Mouse (Mus musculus) kidney, postnatal 36 days (tissue): ENCODE measurements around the gene Myt1l.

ENCODE experiments used
- DNase-seq, 2 experiments: peaks; one replicate each; pipeline ENCODE4 v3.0.0; 2021 to 2022; ENCODE audit warnings: mixed read lengths in 2 of 2

Myt1l gene

DNA sequence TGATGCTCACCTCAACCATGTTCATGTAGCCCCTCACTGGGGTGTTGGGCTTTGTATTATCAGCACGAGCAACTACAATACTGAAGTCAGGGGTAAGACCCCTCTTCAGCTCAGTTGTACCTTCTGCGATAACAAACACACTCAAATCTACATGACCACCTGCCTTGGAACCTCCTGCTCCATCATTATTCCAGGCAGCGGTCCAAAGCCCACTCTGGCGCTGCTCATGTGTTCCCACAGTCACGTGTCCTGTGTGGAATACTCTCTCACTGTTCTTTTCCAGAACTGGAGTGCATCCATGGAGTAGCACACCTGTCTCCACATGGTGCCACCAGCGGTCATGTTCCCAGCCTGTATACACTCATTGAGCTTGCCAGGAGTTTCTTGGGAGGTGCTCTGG, 42.2 kb downstream of the Myt1l start:
- no peak for DNase-seq

DNA sequence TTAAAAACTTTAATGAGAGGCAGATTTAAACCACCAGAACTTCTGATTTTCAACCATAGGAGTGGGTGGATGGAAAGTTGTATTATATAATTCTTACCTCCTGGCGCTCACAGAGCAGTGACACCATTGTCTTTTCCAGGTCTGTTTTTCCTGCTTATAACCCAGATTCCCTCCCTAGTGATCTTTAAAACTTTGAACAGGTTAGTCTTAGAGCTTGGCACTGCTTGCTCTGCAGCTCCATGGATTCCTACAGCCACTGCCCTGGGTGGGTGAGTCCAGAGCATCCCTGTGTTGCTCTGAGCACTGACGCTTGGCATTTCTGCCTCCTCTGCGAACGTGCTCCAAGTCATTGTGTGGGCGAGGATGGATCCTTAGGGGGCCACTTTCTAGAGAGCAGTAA, 43.4 kb downstream of the Myt1l start:
- no peak for DNase-seq

DNA sequence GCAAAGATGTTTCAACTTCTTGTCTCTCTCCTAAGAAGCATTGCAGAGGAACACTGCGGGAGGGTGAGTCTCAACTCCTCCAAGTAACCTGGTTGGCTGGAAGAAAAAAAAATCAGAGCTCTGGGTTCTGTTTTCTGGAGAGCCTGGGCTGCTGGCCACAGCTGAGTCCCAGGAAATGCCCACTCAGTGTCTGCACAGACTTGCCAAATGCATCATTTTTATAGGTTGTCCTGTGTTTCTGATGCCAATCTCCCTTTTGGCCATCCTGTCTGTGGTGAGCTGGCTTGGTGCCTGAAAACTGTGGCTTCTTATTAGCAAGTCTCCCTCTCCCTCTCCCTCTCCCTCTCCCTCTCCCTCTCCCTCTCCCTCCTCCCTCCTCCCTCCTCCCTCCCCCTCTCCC, 65.6 kb downstream of the Myt1l start:
- peak in 1 of 2 experiments; percentile 3 for DNase-seq

DNA sequence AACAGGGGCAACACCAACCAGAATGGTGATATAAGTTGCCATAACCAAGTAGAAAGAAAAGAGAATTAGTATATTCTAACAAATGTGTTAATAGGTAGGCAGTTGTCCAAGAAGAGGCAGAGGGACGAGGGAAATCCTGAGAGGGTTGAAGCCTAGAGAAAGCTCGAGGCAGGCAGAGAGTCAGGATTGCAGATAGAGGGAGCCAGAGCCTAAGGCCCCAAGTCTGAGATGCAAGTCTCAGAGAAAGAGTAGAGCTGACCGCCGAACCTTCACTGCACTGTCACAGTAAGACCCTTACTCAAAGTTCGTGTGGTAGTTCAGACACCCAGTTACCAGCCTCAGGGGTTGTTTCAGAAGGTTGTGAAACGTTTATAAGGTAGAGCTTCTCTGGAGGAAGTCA, 71.7 kb downstream of the Myt1l start:
- peak in 1 of 2 experiments; percentile 4 for DNase-seq

DNA sequence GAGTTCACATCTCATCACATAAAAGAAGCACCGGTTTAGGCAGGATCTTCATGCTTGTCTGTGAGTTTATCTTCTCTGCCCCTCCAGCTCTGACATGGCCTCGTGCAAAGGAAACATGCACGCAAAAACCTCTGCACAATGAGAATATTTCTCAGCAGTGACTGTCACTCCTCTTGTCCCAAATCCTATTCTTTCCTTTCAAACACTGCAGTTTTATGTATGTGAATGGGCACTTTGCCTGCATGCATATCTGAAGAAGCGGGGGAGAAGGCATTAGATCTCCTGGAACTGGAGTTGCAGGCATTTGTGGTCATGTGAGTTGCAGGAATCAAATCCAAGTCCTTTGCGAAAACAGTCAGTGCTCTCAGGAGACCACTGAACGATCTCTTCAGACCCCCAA, 73.0 kb downstream of the Myt1l start:
- DNase-seq, result no peak

DNA sequence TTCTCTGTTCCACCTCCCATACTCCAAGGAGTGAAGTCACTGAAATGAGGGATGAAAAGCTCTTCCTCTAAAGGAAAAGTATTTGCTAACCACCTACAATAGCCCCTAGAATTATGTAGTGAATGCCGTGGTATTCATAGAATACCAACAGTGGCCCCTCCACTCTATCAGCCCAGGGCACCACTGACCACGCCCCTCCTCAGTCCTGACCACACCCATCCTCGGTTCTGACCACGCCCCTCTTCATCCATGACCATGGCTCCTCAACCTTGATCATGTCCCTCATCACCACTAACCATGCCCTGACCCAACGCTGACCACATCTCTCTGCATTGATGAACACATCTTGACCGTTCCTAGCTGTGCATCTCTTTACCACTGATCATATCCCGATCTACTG, 76.5 kb downstream of the Myt1l start:
- DNase-seq, result no peak

DNA sequence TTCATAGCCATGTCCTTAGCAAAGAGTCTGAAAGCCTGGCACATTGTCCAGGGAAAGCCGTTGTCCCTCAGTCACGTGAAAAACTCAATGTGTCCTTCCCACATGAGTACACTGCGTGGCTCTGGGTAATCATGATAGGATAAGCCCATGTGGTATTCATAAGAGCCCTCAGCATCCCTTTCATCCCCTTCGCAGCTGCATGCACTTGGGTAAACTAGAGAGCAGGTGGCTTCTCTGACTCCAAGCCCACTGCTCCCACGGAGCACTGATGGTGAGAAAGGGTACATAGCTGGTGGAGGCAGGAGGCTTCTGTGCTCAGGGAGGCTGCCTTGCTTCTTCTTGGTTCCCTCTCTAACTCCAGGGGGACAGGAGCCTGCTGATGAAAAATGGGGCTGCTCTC, 76.9 kb downstream of the Myt1l start:
- no peak for DNase-seq

DNA sequence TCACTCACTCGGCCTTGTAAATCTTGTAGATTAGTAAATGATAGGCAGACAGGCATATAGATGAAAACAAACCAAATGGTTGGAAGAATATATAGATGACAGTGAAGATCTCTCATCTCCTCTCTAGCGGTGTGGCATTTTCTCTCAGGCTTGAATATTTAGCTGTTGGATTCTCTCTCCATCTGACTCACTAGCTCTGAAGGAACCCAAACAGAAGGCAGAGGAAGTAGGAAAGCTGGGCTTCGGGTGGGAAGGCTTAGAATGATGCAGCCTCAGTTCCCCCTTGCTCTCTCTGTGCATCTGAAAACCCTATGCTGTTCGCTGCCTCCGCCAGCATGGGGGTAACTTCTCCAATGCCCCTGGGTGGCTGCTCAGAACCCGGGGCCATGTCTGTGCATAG, 78.0 kb downstream of the Myt1l start:
- DNase-seq, result no peak

DNA sequence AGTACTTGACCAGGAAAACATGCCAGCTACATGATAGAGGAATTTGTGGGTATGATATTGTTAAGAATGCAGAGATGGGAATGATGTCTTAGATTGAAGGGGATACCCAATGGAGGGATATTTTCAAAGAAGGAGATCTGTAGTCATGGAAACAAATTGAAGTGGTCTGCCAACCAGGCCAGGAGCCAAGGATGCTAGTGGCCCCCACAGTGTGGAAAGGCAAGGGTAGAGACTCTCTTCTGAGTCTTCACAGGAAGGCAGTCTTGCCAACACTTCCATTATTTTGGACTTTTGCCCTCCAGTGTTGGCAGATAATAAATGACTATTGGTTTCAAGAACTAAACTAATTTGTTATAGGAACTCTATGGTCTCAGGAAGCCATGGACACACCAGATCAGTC, 89.6 kb downstream of the Myt1l start:
- DNase-seq, result no peak

DNA sequence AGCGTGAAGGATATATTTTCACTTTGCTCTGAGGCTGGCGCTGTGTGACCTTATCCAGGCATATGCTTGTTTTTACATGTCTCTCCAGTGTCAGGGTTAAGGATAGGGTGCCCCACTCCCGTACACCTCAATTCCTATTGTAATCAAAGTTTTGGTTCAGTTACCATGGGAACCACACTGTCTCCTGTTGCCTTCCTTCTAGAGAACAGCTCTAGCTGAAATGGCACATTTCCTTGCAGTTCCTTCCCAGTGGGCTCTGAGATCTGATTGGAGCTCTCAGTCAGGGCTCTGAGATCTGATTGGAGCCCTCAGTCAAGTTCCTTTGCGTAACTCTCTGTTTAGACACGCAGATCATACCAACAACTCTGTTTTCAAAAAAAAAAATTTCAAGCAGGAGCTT, 93.3 kb downstream of the Myt1l start:
- DNase-seq, result no peak

DNA sequence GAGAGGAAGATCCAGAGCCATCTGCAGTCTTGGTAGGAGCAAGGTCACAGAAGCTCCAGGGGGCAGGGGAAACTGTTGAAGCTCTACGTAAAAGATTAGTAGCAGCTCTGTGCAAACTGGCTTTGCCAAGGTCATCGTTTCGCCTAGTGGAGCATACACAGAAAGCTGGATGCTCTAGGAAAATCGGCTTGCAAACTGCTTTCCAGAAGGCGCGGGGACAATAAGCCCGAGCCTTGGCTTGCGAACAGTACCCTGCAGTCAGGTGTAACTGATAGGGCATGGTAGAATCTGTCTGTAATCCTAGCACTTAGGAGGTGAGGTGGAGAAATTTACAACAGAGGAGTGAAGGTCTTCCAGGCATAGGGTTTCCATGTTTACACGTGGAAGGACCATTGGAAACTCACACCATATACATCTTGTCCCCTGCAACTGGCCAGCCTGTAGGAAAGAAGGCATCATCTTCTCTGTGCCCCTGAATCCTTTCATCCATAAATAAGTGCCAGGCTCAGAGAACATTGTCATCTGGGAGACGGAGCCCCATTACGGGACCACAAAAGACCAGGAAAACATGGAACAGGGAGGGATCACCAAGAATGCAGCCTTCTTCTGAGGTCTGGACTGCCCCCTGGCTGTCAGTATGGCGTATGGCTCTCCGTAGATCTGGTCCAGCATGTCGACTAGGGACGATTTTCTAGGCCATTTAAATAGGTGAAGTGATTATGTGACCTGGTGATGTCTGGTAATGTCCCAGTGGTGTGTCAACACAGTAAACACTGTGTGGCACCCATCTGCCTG, 100.0 kb downstream of the Myt1l start:
- DNase-seq, result peak in 1 of 2 experiments; percentile 30

DNA sequence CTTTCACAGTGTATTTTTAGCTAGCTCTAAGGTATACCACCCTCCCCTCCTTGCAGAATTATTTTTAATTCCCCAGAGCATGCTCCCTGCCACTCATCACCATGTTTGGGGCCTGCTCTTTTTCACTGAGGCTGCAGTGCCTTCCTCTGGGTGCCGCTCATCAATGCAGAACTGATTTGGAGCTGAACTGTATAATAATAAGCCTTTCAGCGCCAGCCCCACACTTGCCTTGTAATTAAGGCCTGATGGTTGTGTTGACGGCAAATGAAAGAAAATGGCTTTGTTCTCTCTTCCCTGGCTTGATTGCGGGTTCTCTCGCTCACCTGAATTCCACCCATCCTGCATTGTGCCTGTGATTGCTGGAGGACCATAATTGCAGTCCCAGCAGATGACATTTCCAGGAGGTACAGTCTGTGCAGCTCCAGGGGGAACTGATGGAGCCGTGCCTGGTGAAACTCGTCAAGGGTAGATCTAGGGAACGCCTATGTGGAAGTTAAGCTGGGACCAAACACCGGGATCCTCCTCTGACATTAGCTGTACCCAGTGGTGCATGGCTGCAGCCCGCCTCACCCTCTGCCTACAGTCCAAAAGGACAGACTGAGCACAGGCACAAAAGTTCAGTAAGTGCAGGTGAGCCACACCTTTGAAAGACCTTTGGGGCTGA, 101.8 kb downstream of the Myt1l start:
- DNase-seq, result peak; percentile 5 to 29

DNA sequence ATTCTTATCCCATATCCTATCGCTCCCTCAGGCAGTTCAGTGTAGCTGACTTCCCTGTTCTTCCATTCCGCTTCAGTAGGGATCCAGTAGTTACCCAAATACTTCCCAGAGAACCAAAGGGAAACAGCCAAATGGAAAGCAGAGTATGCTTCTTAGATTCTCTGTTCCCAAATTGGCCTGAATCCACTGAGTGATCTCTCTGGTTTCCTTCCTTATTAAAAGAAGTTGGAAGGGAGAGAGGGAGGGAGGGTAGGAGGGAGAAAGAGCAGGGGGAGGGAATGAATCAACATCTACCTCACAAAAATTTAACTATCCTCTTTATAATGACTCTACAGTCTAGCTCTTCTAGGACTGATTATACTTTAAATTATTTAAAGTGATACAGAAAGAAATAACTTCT, 106.3 kb downstream of the Myt1l start:
- no peak for DNase-seq

DNA sequence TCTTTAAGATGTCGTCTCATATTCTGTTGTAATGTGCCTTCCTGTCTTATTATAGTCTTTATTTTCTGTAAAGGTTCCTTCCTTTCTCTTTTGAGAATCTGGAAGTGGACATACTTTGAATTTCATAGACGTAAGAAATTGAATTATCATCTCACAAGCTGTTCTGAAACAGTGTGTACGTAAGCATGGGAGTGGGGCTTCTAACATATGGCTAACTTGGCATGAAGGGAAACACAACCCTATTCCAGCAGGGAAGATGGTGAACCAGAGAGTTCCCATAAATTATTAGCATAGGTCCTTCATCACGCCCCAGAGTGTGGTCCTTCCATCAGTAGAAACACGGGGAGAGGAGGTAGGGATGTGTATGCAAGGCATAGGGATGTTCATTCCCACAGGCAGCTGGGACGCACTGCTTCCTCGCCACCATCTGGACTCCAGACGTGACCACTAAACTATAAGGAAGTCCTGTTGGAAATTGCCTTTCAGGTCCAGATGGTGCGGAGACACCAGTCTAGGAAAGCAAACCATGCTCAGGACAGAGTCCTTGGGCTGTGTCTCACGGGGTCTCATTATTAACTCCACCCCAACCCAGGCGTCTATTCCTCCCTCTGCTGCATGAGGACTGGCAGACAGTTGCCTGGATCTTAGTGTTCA, 111.5 kb downstream of the Myt1l start:
- no peak for DNase-seq

DNA sequence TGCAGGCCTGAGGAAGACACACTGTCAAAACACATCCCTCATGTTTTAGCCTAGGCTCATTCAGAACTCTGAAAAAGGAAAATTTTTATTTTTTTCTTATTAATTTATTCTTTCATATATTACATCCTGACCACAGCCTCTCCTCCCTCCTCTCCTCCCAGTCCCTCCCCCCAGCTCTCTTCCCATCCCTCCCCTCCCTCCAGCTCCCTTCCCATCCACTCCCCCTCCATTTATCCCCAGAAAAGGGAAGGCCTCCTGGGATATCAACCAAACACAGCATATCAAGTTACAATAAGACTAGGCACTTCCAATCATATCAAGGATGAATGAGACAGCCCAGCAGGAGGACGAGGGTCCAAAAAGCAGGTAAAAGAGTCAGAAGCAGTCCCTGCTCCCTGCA, 112.0 kb downstream of the Myt1l start:
- no peak for DNase-seq

DNA sequence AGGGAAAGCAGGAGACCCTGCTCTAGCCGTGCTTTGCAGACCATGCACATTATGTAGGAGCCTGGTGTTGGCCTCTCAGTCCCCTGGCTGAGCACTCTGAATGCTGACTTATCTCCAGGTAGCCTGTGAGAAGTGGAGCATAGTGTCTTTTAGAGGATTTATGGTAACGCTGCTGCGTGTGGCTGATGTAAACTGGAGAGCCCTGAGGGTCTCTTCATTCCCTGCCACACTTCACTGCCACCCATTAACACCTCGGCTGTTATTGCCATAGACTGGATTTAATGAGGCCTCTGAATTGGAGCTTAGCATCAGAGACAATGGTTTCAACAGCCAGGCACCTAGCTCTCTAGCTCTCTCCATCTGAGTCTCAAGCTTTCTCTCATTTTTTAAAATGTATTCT, 114.7 kb downstream of the Myt1l start:
- DNase-seq, result no peak

DNA sequence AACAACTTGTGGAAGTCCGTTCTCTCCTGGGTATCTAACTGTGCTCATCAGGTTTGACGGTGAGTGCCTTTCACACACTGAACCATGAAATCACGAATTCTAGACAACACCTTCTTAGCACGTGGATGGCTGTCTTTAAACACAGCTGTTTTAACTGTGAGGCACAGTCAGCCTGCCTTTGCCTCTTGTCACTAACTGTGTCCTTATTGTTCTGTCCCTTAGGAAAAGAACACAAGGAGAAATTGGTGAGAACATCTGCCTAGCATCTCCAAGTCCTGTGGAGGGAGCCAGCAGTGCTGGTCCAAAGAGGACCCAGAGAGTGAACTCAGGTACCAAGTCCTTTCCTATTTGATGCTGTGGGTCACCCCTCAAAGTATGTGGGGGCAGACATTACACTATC, 115.9 kb downstream of the Myt1l start:
- no peak for DNase-seq

DNA sequence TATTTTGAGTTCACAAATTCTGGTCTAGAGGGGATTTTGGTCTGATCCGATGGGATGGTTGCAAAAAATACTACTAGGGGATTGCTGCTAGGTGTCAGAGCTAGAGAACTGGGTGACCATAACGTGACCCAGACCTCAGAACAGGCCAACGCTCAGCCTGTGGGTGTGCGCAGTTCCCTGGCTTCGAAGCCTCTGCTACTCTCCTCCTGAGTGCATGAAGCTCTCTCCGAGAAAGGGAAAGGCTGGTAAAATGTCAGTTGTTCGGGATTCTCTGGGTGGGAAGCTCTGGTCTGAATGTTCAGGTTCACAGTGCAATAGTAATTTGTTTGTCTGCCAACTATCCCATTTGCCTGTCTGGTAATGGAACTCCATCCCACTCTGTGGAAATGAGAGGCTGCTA, 116.5 kb downstream of the Myt1l start:
- no peak for DNase-seq

DNA sequence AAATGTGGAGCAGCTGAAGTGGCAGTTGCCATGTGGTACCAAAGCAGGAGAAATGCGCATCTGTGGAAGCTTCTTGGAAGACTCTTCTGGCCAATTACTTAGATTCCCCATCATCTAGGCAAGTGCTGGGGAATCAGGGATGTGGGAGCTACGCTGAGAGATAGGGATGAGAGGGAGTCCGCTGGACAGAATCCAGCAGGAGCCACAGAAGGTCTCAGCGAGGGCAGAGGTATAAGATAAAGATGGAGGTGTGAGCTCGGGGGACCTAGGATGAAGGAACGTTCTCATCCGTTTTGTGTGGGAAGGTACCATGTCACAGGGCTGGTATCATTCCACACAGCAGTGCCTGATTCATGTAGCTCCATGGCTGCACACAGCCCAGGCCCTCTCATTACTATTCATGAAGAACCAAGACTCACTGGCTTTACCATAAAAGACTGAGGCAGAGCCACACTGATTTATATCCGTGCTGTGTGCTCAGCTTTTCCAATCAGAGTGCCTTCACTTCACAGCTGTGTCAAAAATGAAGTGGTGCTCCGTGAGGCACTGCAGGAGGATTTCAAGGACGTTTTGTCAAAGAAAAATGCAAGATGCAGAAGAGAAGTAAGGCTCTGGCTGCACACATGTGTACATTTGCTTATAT, 121.4 kb downstream of the Myt1l start:
- no peak for DNase-seq

DNA sequence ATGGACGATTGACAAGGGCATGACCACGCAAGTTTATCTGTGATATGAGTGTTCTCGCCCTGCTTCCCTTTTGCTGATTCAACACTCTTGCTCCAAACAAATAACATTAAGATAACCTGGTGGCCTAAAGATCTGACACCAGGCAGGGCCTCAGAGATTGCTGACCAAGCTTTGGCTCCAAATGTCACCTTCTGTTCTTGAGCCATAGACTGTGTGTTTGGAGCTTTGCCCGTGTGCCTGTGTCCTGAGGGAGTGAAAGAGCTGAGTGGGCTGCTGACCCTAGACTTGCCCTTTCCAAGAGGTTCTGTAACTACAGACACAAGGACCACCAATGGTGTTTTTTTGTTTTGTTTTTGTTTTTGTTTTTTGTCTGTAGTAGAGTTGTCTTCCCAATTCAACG, 124.3 kb downstream of the Myt1l start:
- no peak for DNase-seq

DNA sequence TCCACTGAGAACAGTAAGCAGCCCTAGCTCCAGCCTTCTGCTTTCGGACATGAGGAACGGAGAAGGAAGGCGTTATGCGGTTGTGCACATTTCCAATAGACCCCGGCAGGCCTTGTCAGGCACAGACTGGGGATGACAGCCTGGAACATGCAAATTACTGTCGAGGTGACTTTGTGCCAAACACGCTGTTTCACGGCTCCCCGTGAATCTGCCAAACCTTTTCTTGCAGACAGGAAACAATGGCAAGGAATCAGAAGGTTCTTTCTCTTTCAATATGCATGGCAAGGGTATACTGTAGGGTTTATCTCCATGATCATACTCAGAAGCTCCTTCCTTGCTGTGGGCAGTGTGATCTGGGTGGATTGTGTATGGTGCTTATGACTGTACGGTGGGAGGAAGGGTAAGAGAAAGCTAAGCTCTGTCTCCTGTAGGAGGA, 127.0 kb downstream of the Myt1l start:
- no peak for DNase-seq

DNA sequence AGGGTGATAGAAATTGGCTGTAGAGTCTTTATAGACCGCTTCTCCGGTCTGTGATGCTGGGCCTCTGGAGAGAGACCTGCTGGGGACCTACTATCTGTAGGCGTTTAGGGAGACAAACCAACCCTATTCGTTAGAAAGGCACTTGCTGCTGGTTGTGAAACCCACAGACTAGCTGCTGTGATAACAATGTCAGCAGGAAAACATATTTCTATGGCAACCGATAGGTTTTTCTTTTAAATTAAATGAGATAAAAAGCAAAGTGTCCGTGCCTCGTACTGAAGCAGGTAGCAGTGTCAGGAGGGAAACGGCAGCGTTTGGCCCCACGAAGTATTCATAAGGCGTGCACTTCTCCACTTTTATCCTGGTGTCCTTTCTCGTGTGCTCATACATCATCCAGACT, 127.5 kb downstream of the Myt1l start:
- no peak for DNase-seq

DNA sequence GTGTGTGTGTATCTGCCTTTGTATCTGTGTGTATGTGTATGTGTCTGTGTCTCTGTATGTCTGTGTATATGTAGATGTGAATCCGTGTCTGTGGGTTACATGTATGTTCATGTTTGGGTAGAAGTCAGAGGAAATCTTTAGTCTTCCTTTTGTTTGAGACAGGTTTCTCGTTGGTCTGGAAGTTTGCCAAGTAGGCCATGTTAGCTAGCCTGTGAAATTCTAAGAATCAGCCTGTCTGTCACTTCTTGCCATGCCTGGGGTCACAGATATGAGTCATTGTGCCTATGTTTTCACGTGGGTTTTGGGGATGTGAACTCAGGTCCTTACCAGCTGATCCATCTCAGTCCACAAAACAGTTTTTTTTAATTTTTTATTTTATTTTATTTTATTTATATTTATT, 128.9 kb downstream of the Myt1l start:
- DNase-seq, result peak in 1 of 2 experiments; percentile 5

DNA sequence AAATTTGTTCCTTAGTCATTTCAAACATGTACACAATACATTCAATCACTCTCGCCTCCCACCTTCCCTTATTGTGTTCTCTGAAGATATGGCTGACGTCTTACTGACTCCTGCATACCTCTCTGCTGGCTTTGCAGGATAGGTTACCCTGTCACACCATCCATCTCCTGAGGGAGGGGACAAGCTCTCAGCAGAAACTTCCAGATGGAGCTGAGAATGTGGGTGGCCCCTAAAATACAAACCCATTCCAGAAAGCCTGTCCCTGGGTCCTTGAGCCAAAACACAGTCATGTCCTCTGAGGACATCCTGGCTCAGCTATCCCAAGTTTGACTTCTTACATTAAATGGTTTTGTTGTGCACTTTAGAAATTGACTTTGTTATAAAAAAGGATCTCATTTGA, 129.7 kb downstream of the Myt1l start:
- DNase-seq, result no peak
